Mouse (Mus musculus) neural tube, embryonic 14.5 days (tissue): Measurements from ENCODE around the gene Gpr150. TPM values are rescaled to one million over a fixed set of nuclear protein-coding genes. Genes with fewer than 3 reads are reported as not detected.

Experiments
- ATAC-seq: fragments of 200-750 bp; cut with Nextera tagmentation; 2 replicates; pipeline ENCODE4 v1.8.0; 2017; ENCODE audit warnings: low read depth, mild to moderate bottlenecking, moderate TSS enrichment, moderate library complexity
- H3K27ac ChIP-seq: fragments of 300-500 bp; sonication (generic); 2 replicates; pipeline ENCODE4 v1.5.1; 2014; ENCODE audit warnings: low read depth, mild to moderate bottlenecking, control low read depth, low read length, moderate library complexity, mixed read lengths
- H3K27me3 ChIP-seq: fragments of 300-500 bp; sonication (generic); 2 replicates; pipeline ENCODE4 v1.6.1; 2014; ENCODE audit warnings: low read length; ENCODE audit not compliant: control insufficient read depth, insufficient read depth
- H3K36me3 ChIP-seq: fragments of 300-500 bp; sonication (generic); 2 replicates; pipeline ENCODE4 v1.6.1; 2014; ENCODE audit warnings: low read length, mixed read lengths; ENCODE audit not compliant: control insufficient read depth, insufficient read depth
- H3K4me1 ChIP-seq: fragments of 300-500 bp; sonication (generic); 2 replicates; pipeline ENCODE4 v1.6.1; 2014; ENCODE audit warnings: low read length; ENCODE audit not compliant: control insufficient read depth, insufficient read depth
- H3K4me2 ChIP-seq: fragments of 300-500 bp; sonication (generic); 2 replicates; pipeline ENCODE4 v1.6.1; 2014; ENCODE audit warnings: mild to moderate bottlenecking, low read depth, low read length, control low read depth
- H3K4me3 ChIP-seq: fragments of 300-500 bp; sonication (generic); 2 replicates; pipeline ENCODE4 v1.5.1; 2014; ENCODE audit warnings: low read depth, low read length, control low read depth, mixed read lengths
- H3K9ac ChIP-seq: fragments of 300-500 bp; sonication (generic); replicated peaks from 2 replicates; pipeline ENCODE4 v1.6.1; 2014; ENCODE audit warnings: low read depth, mild to moderate bottlenecking, control low read depth, low read length, mixed read lengths
- H3K9me3 ChIP-seq: fragments of 300-500 bp; sonication (generic); 2 replicates; pipeline ENCODE4 v1.6.1; 2016; ENCODE audit warnings: low read length; ENCODE audit not compliant: control insufficient read depth
- WGBS: fragments of 180-500 bp; shearing (Covaris S2); extraction: QIAGEN DNeasy Blood & Tissue Kit; methylation state at CpG from one replicate; pipeline ENCODE4 v1.1.7; 2014; 5-methylcytosine and 5-hydroxymethylcytosine counted together
- polyA plus RNA-seq: library from polyadenylated mRNA; unstranded; fragments of >200 nt; fragmentation: Nextera tagmentation; extraction: Ambion mirVana; gene quantifications from 2 replicates; pipeline ENCODE4 v1.2.1, GENCODE M21; 2014

Gpr150 gene
- polyA plus RNA-seq, 1 experiment from 2014 or later: 2.6 TPM

DNA sequence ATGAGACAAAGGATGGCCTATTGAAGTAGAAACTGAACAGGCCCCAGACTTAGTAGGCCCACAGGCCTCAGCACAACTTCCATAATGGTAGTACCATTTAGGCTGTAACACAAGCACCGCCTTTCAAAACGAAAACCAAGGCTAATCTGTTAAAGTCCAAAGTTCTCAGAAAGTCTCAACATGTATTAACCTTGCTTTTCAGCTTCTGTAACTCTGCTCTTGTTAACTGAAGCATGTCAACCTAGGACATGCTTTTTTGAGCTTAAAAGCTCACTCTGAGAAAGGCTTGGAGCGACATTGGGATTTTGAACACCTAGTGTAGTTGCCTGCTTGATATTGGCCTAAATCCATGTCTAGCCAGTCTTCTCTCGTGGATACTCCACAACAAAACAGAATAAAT is 2.8 kb upstream of the Gpr150 start:
- no peak overlapping the region for H3K27ac ChIP-seq
- WGBS: 92% methylated on average over 4 of the region's 4 CpGs
- no peaks in the 10 kb centered on the region; the same call in 1 of the 2 replicates for H3K4me1 ChIP-seq
- H3K4me2 ChIP-seq: no peak overlapping the region
- peaks cover 5% of the 10 kb centered on the region for H3K27me3 ChIP-seq
- no peaks in the 10 kb centered on the region for H3K9me3 ChIP-seq
- H3K4me3 ChIP-seq: no peak overlapping the region
- no peak for ATAC-seq
- H3K9ac ChIP-seq: no peak overlapping the region
- H3K36me3 ChIP-seq: no peaks in the 10 kb centered on the region

DNA sequence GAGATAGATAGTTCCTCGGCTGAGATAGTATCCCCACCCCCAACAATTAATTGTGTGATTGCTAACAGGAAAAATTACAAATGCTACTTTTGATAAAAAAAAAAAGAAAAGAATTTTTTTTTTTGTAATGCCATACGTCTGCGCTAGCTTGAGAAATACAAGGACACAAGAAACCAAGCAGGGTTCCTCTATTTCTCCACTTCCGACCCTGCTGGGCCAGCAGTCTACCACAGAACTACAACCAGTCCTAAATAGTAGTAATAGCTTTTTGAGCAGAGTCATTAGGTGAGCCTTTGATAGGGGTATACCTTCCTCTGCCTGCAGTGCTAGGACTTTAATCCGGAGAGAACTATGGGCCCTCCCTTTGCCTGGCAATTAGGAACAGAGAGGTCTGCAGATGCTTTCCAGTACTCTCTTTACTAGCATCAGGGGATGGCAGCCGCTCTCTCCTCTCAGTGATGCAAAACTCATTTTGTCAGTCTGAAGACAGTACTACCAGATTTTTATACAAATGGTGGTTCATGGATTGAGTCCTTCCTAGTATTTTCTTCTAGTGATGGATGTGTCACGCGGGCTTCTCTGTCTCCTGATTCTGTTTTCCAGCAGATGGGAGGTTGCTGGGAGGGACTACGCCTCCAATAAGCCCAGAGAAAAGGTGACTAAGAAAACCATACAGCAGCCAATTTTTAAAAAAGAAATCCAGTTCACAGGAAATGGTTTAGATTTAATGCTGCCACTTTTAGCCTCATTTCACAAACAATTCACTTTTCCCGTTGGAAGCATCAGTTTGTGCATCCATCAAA is 672 bp upstream of the Gpr150 start:
- Histone ChIP-seq H3K4me1 (no peaks in the 10 kb centered on the region; the same call in 1 of the 2 replicates), H3K4me3 (no peak overlapping the region), H3K9me3 (no peaks in the 10 kb centered on the region), H3K27me3 (peaks cover 12% of the 10 kb centered on the region), H3K36me3 (no peaks in the 10 kb centered on the region), H3K9ac (no peak overlapping the region), H3K4me2 (peak overlapping the region; percentile 99; the same call in 1 of the 2 replicates), H3K27ac (no peak overlapping the region)
- no peak for ATAC-seq
- WGBS: 59% methylated on average over 10 of the region's 10 CpGs

DNA sequence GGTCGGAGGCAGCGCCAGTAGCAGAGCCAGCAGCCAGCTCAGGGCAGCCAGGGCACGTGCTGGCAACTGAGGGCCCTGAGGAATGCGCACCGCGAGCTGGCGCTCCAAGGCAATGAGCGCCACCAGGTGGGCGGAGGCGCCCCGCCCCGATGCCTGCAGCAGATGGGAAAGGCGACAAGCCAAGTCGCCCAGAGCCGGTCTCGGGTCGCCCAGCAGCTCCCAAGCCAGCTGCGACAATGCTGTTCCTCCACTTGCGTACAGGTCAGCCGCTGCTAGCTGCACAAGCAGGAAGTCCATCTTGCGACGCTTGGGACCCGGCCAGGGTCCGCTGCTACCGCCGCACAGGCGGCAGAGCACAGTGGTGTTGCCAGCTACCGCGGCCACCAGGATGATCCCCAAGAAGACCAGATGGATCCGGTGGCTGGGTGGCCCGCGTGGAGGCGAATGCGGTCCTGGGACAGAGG is 503 bp downstream of the Gpr150 start:
- Histone ChIP-seq H3K9me3 (no peaks in the 10 kb centered on the region), H3K27me3 (peaks cover 12% of the 10 kb centered on the region), H3K4me2 (peak overlapping the region; percentile 99), H3K9ac (peak overlapping the region; percentile 58), H3K27ac (peak overlapping the region; percentile 16; the same call in 1 of the 2 replicates), H3K4me1 (no peaks in the 10 kb centered on the region; the same call in 1 of the 2 replicates), H3K36me3 (no peaks in the 10 kb centered on the region), H3K4me3 (peak overlapping the region; percentile 64)
- ATAC-seq: peak; percentile 95
- WGBS: under 1% methylated on average over 33 of the region's 34 CpGs

DNA sequence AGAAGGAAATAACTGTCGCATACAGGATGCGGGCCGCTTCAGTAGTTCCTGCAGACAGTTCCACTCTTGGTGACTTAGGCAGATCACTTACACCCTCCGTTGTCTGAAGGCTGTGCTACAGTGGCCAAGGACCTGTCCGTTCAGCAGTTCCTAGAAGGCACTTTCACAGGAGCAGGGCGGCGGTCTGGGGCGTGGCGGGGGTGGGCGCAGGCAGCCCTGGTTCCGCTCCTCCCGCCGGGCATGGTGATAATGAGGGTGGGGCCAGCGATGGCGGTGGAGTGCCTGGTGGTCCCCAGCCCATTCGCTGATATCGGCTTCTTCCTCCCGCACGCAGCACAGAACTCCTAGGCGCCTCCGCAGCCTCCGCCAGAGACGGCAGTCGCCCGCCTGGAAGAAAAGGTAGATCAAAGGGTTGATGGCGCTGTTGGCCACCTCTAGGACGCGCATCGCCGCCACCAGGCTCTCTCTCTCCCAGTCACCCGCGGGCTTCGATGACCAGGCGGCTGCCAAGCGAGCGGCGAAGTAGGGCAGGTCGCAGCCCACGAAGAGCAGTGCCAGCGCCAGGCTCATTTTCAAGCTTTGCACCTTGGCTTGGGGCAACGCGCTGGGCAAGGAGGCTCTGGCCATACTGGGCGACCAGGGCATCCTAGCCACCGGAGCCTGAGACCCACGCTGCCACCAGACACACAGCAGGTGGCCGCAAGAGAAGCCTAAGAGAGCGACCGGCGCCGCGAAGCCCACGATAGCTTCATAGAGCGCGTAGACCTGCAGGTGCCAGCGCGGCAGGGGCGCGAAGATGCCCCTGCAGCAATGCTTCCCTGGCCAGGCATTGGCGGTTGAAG is 1.2 kb downstream of the Gpr150 start:
- Histone ChIP-seq H3K4me1 (no peaks in the 10 kb centered on the region; the same call in 1 of the 2 replicates), H3K9ac (peak overlapping the region; percentile 58), H3K27ac (no peak overlapping the region; the same call in 1 of the 2 replicates), H3K4me3 (peak overlapping the region; percentile 64), H3K9me3 (no peaks in the 10 kb centered on the region), H3K4me2 (peak overlapping the region; percentile 99), H3K27me3 (peaks cover 12% of the 10 kb centered on the region), H3K36me3 (no peaks in the 10 kb centered on the region)
- ATAC-seq: peak; percentile 72
- under 1% methylated on average over 58 of the region's 59 CpGs for WGBS

DNA sequence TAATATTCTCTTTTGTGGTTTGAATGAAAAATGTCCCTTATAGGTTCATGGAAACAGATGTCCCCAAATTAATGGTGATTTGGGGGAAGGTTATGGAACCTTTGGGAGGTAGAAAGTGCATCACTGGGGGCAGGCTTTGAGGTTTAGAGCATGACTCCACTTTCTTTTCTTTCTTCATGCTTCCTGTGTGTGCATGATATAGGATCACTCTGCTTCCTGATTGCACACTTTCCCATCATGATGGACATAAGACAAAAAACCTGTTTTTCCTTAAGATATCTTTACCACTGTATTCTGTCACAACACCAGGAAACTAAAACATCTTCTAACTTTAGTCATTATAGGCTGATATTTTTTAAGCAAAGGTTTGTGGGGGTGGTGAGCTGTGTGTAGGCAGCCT is 11.8 kb downstream of the Gpr150 start:
- Histone ChIP-seq H3K4me2 (no peak overlapping the region), H3K9me3 (no peaks in the 10 kb centered on the region), H3K9ac (no peak overlapping the region), H3K27me3 (no peaks in the 10 kb centered on the region), H3K36me3 (no peaks in the 10 kb centered on the region), H3K4me3 (no peak overlapping the region), H3K27ac (no peak overlapping the region), H3K4me1 (no peaks in the 10 kb centered on the region)
- ATAC-seq: no peak

DNA sequence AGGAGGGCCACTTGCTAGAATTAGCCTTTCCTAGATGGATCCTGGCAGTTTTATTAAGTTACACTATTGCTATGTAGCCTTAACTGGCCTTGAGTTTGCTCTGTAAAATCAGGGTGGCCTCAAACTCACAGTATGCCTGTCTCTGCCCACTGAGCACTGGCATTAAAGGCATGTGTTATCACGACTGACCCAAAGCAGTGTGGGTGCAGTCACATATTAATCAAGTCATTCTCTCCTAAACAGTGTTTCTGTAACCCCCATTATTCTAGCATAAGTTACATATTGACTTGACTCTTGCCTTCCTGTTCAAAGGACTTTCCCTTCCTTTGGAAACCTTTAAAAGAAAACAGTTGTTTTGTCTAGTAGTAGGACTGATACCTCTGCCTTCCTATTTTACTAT is 14.3 kb downstream of the Gpr150 start:
- H3K4me3 ChIP-seq: no peak overlapping the region
- no peak overlapping the region for H3K9ac ChIP-seq
- H3K4me2 ChIP-seq: no peak overlapping the region
- H3K27me3 ChIP-seq: no peaks in the 10 kb centered on the region
- H3K9me3 ChIP-seq: no peaks in the 10 kb centered on the region
- ATAC-seq: no peak
- no peaks in the 10 kb centered on the region for H3K4me1 ChIP-seq
- no peak overlapping the region for H3K27ac ChIP-seq
- no peaks in the 10 kb centered on the region for H3K36me3 ChIP-seq
- 76% methylated on average over 1 of the region's 1 CpGs for WGBS

DNA sequence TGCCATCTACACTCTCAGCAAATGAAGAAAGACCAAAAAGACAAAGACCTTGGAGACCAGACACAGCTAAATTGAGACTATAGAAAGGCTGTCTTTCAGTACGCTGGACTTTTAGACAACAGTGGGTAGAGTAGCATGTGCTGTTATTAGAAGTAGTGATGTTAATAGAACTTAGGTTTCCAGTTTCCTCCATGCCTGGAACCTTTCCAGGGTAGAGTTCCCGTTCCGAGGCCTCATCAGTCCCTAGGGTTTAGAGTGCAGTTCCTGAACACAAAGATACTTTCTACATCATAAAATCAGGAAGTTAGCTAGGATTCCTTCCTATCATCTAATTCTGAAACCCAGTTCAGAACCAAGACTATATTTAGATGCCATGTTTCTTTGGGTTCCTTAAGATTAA is 32.2 kb downstream of the Gpr150 start:
- Histone ChIP-seq H3K27me3 (no peaks in the 10 kb centered on the region), H3K4me2 (no peak overlapping the region), H3K9me3 (no peaks in the 10 kb centered on the region), H3K4me1 (no peaks in the 10 kb centered on the region), H3K36me3 (no peaks in the 10 kb centered on the region), H3K27ac (no peak overlapping the region), H3K4me3 (no peak overlapping the region), H3K9ac (no peak overlapping the region)
- 87% methylated on average over 3 of the region's 3 CpGs for WGBS
- ATAC-seq: no peak

DNA sequence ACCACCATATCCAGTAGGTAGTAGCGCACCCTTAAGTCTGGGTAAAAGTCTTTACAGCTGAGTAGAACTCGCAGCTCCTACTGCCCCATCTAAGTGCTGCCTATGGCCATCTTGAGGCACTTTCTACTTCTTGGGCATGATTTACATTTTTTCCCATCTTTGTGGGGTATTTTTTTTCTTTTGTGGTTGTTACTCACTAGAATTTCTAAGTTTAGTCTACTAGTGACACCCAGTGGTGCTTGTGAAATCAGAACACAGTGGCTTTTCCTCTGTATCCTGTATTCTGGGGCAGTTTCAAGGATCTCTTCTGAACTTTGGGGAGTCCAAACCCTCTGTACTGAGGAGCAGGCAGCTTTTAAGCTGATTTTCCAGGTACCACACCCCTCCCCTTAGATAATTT is 35.0 kb downstream of the Gpr150 start:
- ATAC-seq: no peak

More for the DNA sequence above, 35.0 kb downstream of the Gpr150 start:
- Histone ChIP-seq H3K9me3 (no peaks in the 10 kb centered on the region), H3K27ac (no peak overlapping the region), H3K27me3 (no peaks in the 10 kb centered on the region), H3K9ac (no peak overlapping the region), H3K4me2 (no peak overlapping the region), H3K4me1 (peaks cover 3% of the 10 kb centered on the region; the same call in 1 of the 2 replicates), H3K4me3 (no peak overlapping the region), H3K36me3 (no peaks in the 10 kb centered on the region)
- WGBS: 98% methylated on average over 2 of the region's 2 CpGs
